Mouse (Mus musculus): ENCODE results near the gene Lyrm2. TPM values are rescaled to one million over a fixed set of nuclear protein-coding genes. Genes with fewer than 3 reads are reported as not detected.

The Lyrm2 gene
- total RNA-seq (2021): 10 to 100 TPM; 39.1 to 39.4 TPM
- long read RNA-seq, experiment 1, transcript Lyrm2-201 (3 exons, 465 nt): major isoform, 23 of 27 reads
- long read RNA-seq, experiment 1, partial matches to known transcripts: 1 of 27 reads
- long read RNA-seq, experiment 1, other reads (novel, unspliced or antisense): 3 of 27 reads
- long read RNA-seq, experiment 2, transcript Lyrm2-201 (3 exons, 465 nt): major isoform, 17 of 20 reads
- long read RNA-seq, experiment 2, partial matches to known transcripts: 0 of 20 reads
- long read RNA-seq, experiment 2, other reads (novel, unspliced or antisense): 2 of 20 reads

GRCm38 (mm10) chr4:32799966-32800576, at the start of gene Lyrm2:
Gene Lyrm2, plus strand, starts transcription at chr4:32800253.
- peak; percentile 55 to 75 for DNase-seq (ENCODE audit: low spot score in 2 of 2)

GRCm38 (mm10) chr4:32750711-32751110, 49.3 kb upstream of the Lyrm2 start:
- DNase-seq (ENCODE audit: low spot score in 2 of 2): no peak

- DNase-seq (ENCODE audit: low spot score in 2 of 2): no peak
Measured at GRCm38 (mm10) chr4:32757430-32757829, 42.6 kb upstream of the Lyrm2 start.

- no peak for DNase-seq (ENCODE audit: low spot score in 2 of 2)
Measured at GRCm38 (mm10) chr4:32767471-32767870, 32.6 kb upstream of the Lyrm2 start.

GRCm38 (mm10) chr4:32768046-32768445, 32.0 kb upstream of the Lyrm2 start:
- no peak for DNase-seq (ENCODE audit: low spot score in 2 of 2)

GRCm38 (mm10) chr4:32770284-32770810, 29.7 kb upstream of the Lyrm2 start:
- no peak for DNase-seq (ENCODE audit: low spot score in 2 of 2)

- DNase-seq (ENCODE audit: low spot score in 2 of 2): no peak
Measured at GRCm38 (mm10) chr4:32779996-32780395, 20.1 kb upstream of the Lyrm2 start.

- DNase-seq (ENCODE audit: low spot score in 2 of 2): no peak
Measured at GRCm38 (mm10) chr4:32787110-32787509, 12.9 kb upstream of the Lyrm2 start.

GRCm38 (mm10) chr4:32789020-32789419, 11.0 kb upstream of the Lyrm2 start:
- DNase-seq (ENCODE audit: low spot score in 2 of 2): no peak

- no peak for DNase-seq (ENCODE audit: low spot score in 2 of 2)
Measured at GRCm38 (mm10) chr4:32798976-32799375, 1.1 kb upstream of the Lyrm2 start.

GRCm38 (mm10) chr4:32800577-32801170, 621 bp downstream of the Lyrm2 start:
- DNase-seq (ENCODE audit: low spot score in 2 of 2): no peak

- DNase-seq (ENCODE audit: low spot score in 2 of 2): no peak
Measured at GRCm38 (mm10) chr4:32817478-32817877, 17.4 kb downstream of the Lyrm2 start.

- no peak for DNase-seq (ENCODE audit: low spot score in 2 of 2)
Measured at GRCm38 (mm10) chr4:32820676-32821075, 20.6 kb downstream of the Lyrm2 start.

- DNase-seq (ENCODE audit: low spot score in 2 of 2): no peak
Measured at GRCm38 (mm10) chr4:32824254-32824653, 24.2 kb downstream of the Lyrm2 start.

GRCm38 (mm10) chr4:32826925-32827324, 26.9 kb downstream of the Lyrm2 start:
- no peak for DNase-seq (ENCODE audit: low spot score in 2 of 2)

GRCm38 (mm10) chr4:32828385-32829077, 28.5 kb downstream of the Lyrm2 start:
- no peak for DNase-seq (ENCODE audit: low spot score in 2 of 2)

- no peak for DNase-seq (ENCODE audit: low spot score in 2 of 2)
Measured at GRCm38 (mm10) chr4:32829316-32829715, 29.3 kb downstream of the Lyrm2 start.

- DNase-seq (ENCODE audit: low spot score in 2 of 2): no peak
Measured at GRCm38 (mm10) chr4:32833494-32834282, 33.6 kb downstream of the Lyrm2 start.

- DNase-seq (ENCODE audit: low spot score in 2 of 2): no peak
Measured at GRCm38 (mm10) chr4:32834541-32834940, 34.5 kb downstream of the Lyrm2 start.

GRCm38 (mm10) chr4:32836071-32836470, 36.0 kb downstream of the Lyrm2 start:
- no peak for DNase-seq (ENCODE audit: low spot score in 2 of 2)

- no peak for DNase-seq (ENCODE audit: low spot score in 2 of 2)
Measured at GRCm38 (mm10) chr4:32838401-32838800, 38.3 kb downstream of the Lyrm2 start.

Data from gastrocnemius, postnatal 4 days (tissue).